Mouse (Mus musculus) CD4-positive helper T cell, adult 2 months (primary cell): ENCODE measurements around the gene Nrl.

Experiments
- DNase-seq: peaks from one replicate; pipeline ENCODE4 v3.0.0-alpha.2; 2012; ENCODE audit warnings: low read depth, missing footprints, low spot score

The Nrl gene

GRCm38 (mm10) chr14:55486836-55487235, 37.9 kb downstream of the Nrl start:
- DNase-seq = no peak

DNA sequence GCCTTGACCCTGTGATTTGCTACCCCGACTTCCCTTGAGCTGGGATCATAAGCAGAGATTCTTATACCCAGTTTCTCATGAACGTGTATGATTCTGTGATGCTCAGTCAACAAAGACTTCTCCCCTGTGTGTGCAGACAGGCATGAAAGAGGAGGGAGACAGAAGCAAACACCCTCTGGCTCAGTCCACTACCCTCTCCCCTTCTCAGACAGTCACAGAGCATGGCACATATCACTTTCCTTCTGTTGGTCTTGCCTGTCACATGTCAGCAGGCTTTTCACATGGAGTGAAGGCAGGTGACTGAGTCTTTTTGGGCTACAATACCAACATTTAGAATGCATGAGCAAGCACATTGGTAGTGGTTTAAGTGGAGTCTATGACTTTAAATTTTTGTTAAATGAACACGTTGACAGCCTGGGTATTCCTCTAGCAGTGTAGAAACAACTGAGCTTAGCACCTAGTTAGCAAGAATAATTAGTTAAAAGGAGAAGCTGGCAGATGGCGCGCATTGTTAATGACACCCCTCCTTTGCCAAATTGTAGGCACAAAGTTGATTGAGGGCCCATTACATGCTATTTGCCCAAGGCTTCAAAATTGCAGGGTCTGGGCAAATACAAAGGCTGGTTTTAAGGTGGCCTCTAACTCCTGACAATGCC, 40.2 kb downstream of the Nrl start:
- no peak for DNase-seq

GRCm38 (mm10) chr14:55479629-55480028, 45.2 kb downstream of the Nrl start:
- no peak for DNase-seq

DNA sequence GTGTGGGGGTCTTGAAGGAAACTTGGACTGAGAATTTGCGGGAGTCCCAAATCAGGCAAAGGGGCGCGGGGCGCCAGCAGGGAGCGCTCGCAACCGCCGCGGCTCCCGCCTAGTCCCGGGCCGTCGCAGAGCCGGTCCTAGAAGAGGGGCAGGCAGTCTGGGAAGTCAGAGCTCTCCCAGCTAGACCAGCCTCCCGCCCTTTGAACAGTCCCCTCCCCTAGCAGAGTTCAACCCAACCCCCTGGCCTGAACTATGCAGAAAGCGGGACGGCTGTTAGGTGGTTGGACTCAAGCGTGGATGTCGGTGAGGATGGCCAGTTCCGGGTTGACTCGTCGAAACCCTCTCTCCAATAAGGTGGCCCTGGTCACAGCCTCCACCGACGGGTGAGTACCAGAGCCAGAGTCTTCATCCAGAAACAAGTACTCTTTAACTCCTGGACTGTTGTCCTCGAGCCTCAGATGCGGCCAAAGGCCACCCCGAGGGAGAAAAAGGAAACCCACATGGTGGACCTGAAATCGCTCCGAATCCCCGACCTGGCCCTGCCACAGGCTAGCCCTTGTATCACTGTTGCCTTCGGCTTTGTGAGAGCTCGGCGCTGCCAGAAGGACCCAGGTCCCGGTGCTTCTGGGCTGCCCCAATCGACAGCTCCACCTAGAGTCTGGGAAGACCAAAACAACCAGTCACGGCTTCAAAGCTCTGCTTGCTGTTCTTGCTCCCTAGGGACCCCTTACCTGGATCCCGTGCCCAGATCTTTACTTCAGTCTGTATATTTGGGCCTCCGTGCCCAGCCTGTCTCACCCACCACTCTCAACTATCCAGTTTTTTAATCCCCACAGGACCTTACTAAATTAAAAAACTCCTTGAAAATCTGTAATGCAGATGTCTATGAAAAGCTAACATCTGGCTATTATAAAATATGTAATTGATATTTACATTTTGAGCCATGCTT, 45.9 kb downstream of the Nrl start, which contains the start of gene Dhrs4:
TSS of gene Dhrs4 (plus strand) at position 108 of the 949 bp plus-strand sequence.
- peak; percentile 85 for DNase-seq

DNA sequence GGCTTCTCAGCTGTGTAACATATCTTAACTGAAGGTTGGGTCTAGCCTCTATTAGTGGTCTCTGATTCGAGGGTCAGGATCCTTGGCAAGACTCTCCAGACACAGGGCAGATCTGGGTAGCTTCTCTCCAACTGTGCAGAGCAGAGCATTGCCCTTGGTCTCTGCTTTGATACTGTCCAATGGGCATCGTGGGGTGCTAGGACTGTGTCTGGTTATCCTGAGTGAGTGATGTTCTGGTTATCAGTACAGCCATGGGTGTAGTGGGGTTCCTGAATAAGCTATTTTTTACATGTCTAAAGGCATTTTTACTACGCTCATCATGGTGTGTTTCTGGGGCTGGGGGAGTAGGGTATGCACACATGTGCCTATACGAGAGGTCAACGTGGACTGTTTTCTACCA, 47.0 kb downstream of the Nrl start:
- DNase-seq = no peak

DNA sequence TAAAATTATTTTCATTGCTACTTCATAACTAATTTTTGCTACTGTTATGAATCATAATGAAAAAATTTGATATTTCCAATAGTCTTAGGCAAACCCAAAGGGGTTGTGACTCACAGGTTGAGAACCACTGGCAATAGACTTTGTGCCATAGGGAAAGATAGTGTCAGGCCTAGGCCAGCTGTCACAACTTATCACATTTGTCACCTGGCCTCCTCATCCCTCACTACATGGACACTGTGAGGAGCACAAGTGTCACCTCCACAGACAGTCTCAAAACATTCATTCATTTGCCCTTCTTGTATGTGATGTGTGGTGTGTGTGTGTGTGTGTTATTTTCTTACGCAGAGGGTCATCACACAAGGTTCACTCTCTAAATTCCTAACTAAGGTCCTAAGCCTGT, 47.4 kb downstream of the Nrl start:
- DNase-seq = no peak

GRCm38 (mm10) chr14:55475654-55476053, 49.1 kb downstream of the Nrl start:
- no peak for DNase-seq

DNA sequence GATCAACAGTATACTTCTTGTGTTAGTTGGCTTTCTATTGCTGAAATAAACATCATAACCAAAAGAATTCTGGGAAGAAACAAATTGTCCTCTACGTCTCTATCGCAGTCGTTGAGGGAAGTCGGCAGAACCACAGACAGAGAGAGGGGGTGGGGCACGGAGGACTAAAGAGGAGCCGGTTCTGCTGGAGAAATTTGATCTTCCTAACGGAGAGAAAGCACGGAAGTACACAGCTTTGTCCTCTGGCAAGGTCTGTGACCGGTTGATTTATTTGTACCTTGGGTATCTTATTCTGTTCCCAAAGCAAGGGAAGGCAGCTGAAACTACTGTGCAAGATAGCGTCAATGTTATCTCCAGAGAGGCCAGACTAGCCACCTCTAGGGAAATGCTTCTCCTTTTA, 54.0 kb downstream of the Nrl start:
- DNase-seq = no peak

- no peak for DNase-seq
Observed at GRCm38 (mm10) chr14:55469821-55470220, 55.0 kb downstream of the Nrl start.

DNA sequence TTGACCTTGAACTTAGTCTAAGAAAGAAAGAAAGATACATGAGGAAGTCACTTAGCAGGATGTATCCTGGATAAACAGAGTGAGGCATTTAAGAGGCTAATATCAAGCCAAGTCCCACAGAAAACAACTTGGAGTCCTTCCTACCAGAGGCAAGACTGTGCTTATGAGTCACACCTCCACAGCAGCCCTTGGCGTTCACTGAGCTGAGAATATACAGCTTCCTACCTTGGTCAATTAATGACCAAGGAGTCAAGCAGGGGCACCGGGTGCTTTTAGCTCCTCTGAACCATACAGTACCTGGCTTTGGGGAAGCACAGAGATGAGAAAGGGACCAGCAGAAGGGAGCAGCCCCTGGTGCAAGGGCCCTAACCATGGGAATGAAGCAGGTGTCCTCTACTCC, 55.7 kb downstream of the Nrl start:
- DNase-seq = no peak
